Mouse (Mus musculus) neural tube, embryonic 14.5 days (tissue): ENCODE results near the gene Daam2. TPM values are rescaled to one million over a fixed set of nuclear protein-coding genes. Genes with fewer than 3 reads are reported as not detected.
A peak's percentile ranks its signal among the peaks of the same experiment; 100 is the strongest.

Experiments used
- ATAC-seq: fragments of 200-750 bp; cut with Nextera tagmentation; 2 replicates; pipeline ENCODE4 v1.8.0; 2017; ENCODE audit warnings: low read depth, mild to moderate bottlenecking, moderate TSS enrichment, moderate library complexity
- H3K27ac ChIP-seq: fragments of 300-500 bp; sonication (generic); 2 replicates; pipeline ENCODE4 v1.5.1; 2014; ENCODE audit warnings: low read depth, mild to moderate bottlenecking, control low read depth, low read length, moderate library complexity, mixed read lengths
- H3K27me3 ChIP-seq: fragments of 300-500 bp; sonication (generic); 2 replicates; pipeline ENCODE4 v1.6.1; 2014; ENCODE audit warnings: low read length; ENCODE audit not compliant: control insufficient read depth, insufficient read depth
- H3K36me3 ChIP-seq: fragments of 300-500 bp; sonication (generic); 2 replicates; pipeline ENCODE4 v1.6.1; 2014; ENCODE audit warnings: low read length, mixed read lengths; ENCODE audit not compliant: control insufficient read depth, insufficient read depth
- H3K4me1 ChIP-seq: fragments of 300-500 bp; sonication (generic); 2 replicates; pipeline ENCODE4 v1.6.1; 2014; ENCODE audit warnings: low read length; ENCODE audit not compliant: control insufficient read depth, insufficient read depth
- H3K4me2 ChIP-seq: fragments of 300-500 bp; sonication (generic); 2 replicates; pipeline ENCODE4 v1.6.1; 2014; ENCODE audit warnings: mild to moderate bottlenecking, low read depth, low read length, control low read depth
- H3K4me3 ChIP-seq: fragments of 300-500 bp; sonication (generic); 2 replicates; pipeline ENCODE4 v1.5.1; 2014; ENCODE audit warnings: low read depth, low read length, control low read depth, mixed read lengths
- H3K9ac ChIP-seq: fragments of 300-500 bp; sonication (generic); replicated peaks from 2 replicates; pipeline ENCODE4 v1.6.1; 2014; ENCODE audit warnings: low read depth, mild to moderate bottlenecking, control low read depth, low read length, mixed read lengths
- H3K9me3 ChIP-seq: fragments of 300-500 bp; sonication (generic); 2 replicates; pipeline ENCODE4 v1.6.1; 2016; ENCODE audit warnings: low read length; ENCODE audit not compliant: control insufficient read depth
- WGBS: fragments of 180-500 bp; shearing (Covaris S2); extraction: QIAGEN DNeasy Blood & Tissue Kit; methylation state at CpG from one replicate; pipeline ENCODE4 v1.1.7; 2014; 5-methylcytosine and 5-hydroxymethylcytosine counted together
- polyA plus RNA-seq: library from polyadenylated mRNA; unstranded; fragments of >200 nt; fragmentation: Nextera tagmentation; extraction: Ambion mirVana; gene quantifications from 2 replicates; pipeline ENCODE4 v1.2.1, GENCODE M21; 2014

Gene Daam2
- 6.0 and 6.9 TPM in 2 replicates for polyA plus RNA-seq

DNA sequence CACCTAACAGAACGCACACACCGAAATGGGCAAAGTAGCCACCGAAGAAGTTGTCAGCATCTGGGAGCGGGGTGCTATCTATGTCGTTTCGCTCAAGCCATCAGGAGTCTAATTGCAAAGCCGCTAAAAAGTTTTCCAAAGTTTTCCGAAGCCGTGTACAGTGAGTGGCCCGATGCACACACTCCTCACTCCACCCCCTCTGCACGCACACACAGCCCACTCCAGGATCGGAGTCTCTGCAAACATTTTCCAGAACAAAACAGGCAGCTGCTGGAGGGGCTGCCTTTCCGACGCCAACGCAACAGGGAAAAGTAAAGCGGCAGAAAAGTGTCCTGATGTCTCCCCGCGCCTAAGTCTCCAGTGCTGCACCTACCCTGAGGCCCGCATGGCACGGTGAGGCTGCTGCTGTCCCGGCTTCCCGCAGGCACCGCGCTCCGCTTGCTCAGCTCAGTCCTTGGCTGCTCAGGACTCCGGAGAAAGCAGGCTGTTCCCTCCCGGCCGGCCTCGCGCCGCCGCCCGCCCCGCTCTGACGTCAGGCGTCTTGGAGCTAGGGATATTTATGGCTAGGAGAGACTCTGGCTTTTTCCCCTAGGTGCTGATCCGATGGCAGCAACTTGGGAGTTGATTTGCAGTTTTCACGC is at the start of gene Daam2:
Gene Daam2 (minus strand): TSS at position 514 of the 641 bp plus-strand sequence.
- Histone ChIP-seq H3K4me3 (peak within 1 kb of the TSS; percentile 37), H3K4me1 (peaks cover 4% of the 10 kb centered on the region; the same call in 1 of the 2 replicates), H3K27me3 (no peaks in the 10 kb centered on the region), H3K27ac (no peak within 1 kb of the TSS; the same call in 1 of the 2 replicates), H3K4me2 (peak within 1 kb of the TSS; percentile 68), H3K9ac (peak within 1 kb of the TSS; percentile 35; the same call in 1 of the 2 replicates), H3K36me3 (no peaks in the 10 kb centered on the region), H3K9me3 (no peaks in the 10 kb centered on the region)
- WGBS, result 4% methylated on average over 38 of the region's 38 CpGs
- ATAC-seq, result peak; percentile 94

DNA sequence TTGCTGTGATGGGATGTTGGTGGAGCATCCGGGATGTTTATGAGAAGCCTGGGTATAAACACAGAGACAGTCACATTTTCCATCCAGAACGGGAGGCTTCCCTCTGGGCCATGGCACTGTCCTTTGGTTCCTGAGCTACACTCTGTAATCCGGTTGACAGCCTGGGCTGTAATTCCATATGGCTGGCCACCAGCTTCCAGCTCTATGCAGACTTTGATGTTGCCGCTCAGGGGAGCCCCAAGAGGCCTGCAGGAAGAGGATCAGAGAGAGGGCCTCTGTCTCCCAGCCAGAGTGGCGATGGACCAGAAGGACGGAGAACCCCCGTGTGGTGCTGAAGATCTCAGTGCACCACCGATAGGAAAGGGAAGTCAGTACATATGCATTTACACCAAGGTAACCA is 46.2 kb upstream of the Daam2 start:
- H3K9ac ChIP-seq, result no peak overlapping the region
- no peak for ATAC-seq
- no peaks in the 10 kb centered on the region for H3K9me3 ChIP-seq
- H3K4me2 ChIP-seq, result no peak overlapping the region
- 0 out of 2 replicates have a peak, but pooled peaks cover 5% of the 10 kb centered on the region for H3K4me1 ChIP-seq
- H3K4me3 ChIP-seq, result no peak overlapping the region
- no peaks in the 10 kb centered on the region for H3K27me3 ChIP-seq
- H3K27ac ChIP-seq, result no peak overlapping the region
- 64% methylated on average over 8 of the region's 8 CpGs for WGBS
- no peaks in the 10 kb centered on the region for H3K36me3 ChIP-seq

DNA sequence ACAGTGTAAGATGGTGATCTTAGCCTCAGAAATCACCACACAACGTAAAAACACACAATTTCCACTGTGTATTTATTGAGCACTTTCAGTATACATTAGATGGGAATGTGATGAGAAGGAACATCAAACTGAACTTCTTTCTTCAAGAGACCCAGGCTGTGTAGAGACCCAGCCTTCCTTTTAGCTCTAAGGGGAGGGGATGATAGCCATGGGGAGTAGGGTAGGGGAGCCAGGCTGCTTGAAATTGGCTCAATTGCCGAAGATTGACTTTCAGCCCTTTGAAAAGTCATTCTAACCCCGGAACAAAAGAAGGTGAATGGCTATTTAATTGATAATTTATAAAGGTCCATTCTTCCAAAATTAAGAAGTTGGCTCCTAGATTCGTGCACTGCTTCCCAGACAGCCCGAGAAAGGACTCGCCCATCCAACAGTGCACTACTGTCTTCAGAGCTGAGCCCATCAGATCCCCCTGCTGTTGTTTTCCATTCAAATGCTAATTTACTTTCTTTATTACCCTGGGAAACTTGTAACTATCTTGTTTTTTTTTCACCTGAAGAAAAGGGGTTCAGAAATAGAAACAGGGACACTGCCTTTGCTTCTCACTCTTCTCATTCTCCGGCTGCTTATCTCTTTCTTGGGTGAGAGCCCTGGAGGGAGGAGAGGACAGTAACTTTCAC is 43.3 kb upstream of the Daam2 start:
- no peak overlapping the region for H3K4me3 ChIP-seq
- no peak overlapping the region for H3K9ac ChIP-seq
- no peaks in the 10 kb centered on the region for H3K4me1 ChIP-seq
- H3K4me2 ChIP-seq, result no peak overlapping the region
- no peak overlapping the region for H3K27ac ChIP-seq
- 16% methylated on average over 7 of the region's 7 CpGs for WGBS
- no peaks in the 10 kb centered on the region for H3K9me3 ChIP-seq
- H3K27me3 ChIP-seq, result no peaks in the 10 kb centered on the region
- peak; percentile 77; the same call in 1 of the 2 replicates for ATAC-seq
- no peaks in the 10 kb centered on the region for H3K36me3 ChIP-seq

GRCm38 (mm10) chr17:49605397-49605796 is 41.3 kb upstream of the Daam2 start:
- no peak overlapping the region for H3K4me3 ChIP-seq
- no peaks in the 10 kb centered on the region for H3K36me3 ChIP-seq
- H3K4me1 ChIP-seq, result no peaks in the 10 kb centered on the region
- H3K9ac ChIP-seq, result no peak overlapping the region
- H3K27me3 ChIP-seq, result no peaks in the 10 kb centered on the region
- ATAC-seq, result no peak
- 86% methylated on average over 4 of the region's 4 CpGs for WGBS
- no peak overlapping the region for H3K4me2 ChIP-seq
- H3K9me3 ChIP-seq, result no peaks in the 10 kb centered on the region
- no peak overlapping the region for H3K27ac ChIP-seq

- peak; percentile 38; the same call in 1 of the 2 replicates for ATAC-seq
These were observed 25.9 kb upstream of the Daam2 start for GRCm38 (mm10) chr17:49590051-49590450.

GRCm38 (mm10) chr17:49582471-49582870 is 18.3 kb upstream of the Daam2 start:
- Histone ChIP-seq H3K4me2 (no peak overlapping the region), H3K4me1 (no peaks in the 10 kb centered on the region), H3K36me3 (no peaks in the 10 kb centered on the region), H3K27ac (no peak overlapping the region), H3K4me3 (no peak overlapping the region), H3K9ac (no peak overlapping the region), H3K9me3 (no peaks in the 10 kb centered on the region), H3K27me3 (no peaks in the 10 kb centered on the region)
- 31% methylated on average over 11 of the region's 11 CpGs for WGBS
- ATAC-seq, result no peak

More at GRCm38 (mm10) chr17:49590051-49590450, 25.9 kb upstream of the Daam2 start:
- no peak overlapping the region for H3K9ac ChIP-seq
- no peaks in the 10 kb centered on the region for H3K36me3 ChIP-seq
- no peak overlapping the region for H3K4me3 ChIP-seq
- WGBS, result 17% methylated on average over 8 of the region's 8 CpGs
- no peaks in the 10 kb centered on the region for H3K4me1 ChIP-seq
- no peak overlapping the region for H3K27ac ChIP-seq
- no peaks in the 10 kb centered on the region for H3K9me3 ChIP-seq
- H3K27me3 ChIP-seq, result no peaks in the 10 kb centered on the region
- H3K4me2 ChIP-seq, result no peak overlapping the region

DNA sequence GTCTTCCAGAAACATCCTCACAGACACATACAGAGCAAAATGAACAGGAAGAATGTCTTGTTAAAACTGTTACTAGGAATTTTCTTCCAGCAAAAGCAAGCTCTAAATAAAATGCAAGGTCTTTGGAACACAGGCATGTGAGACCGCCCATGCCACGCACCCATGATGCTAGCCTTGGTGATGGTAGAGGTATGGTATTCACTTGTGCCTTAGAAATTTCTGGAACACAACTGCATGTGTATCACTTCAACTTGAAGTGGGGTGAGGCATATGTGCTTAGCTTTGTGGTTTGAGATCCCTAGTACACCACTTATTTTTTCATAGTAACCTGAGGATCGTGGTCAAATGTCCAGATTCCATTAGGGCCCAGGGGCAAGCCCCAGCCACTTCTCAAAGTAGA is 13.2 kb upstream of the Daam2 start:
- H3K27ac ChIP-seq, result no peak overlapping the region
- no peaks in the 10 kb centered on the region for H3K27me3 ChIP-seq
- H3K9me3 ChIP-seq, result no peaks in the 10 kb centered on the region
- ATAC-seq, result no peak
- H3K4me1 ChIP-seq, result no peaks in the 10 kb centered on the region
- no peak overlapping the region for H3K4me2 ChIP-seq
- H3K4me3 ChIP-seq, result no peak overlapping the region
- H3K36me3 ChIP-seq, result no peaks in the 10 kb centered on the region
- 97% methylated on average over 3 of the region's 3 CpGs for WGBS
- H3K9ac ChIP-seq, result no peak overlapping the region

DNA sequence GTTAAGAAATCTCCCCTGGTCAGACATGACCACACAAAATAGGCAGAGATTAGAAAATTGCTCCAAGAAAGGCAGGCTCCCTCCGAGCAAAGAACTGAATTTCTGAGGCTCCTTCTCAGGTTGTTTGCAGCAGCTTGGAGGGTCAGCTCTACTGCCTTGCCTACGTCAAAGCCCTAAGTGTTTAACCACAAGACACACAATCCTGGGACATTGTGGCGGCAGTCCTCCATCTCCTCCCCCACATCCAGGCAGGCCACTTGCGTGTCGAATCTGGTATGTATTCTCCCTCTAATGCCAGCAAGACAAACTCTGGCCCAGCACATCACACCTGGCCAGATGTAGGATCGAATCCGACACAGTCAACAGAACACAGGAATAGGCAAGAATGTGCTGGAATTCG is 4.6 kb upstream of the Daam2 start:
- 86% methylated on average over 8 of the region's 8 CpGs for WGBS
- Histone ChIP-seq H3K36me3 (no peaks in the 10 kb centered on the region), H3K4me3 (no peak overlapping the region)

DNA sequence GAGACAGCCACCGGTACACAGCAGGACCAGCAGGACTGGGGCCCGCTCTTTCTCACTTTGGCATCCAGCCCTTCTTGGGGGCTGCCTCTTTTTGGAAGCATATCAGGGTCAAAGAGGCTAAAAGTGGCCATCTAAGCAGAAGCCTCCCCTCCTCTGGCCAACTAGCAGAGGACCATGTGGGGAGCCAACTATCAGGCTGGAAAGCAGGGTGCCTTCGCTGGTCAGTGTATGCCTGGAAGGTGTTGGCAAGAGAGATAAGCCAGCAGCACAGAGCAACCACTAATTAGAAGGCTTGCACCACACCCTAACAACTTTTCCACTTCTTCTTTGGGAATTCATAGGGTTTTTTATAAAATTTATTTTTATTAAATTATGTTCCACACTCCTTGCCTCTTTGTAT is 346 bp upstream of the Daam2 start:
- 20% methylated on average over 3 of the region's 3 CpGs for WGBS
- H3K36me3 ChIP-seq, result no peaks in the 10 kb centered on the region
- ATAC-seq, result 0 out of 2 replicates have a peak, but pooled peaks have one; percentile 29

More for the DNA sequence above, 4.6 kb upstream of the Daam2 start:
- no peak for ATAC-seq
- Histone ChIP-seq H3K9me3 (no peaks in the 10 kb centered on the region), H3K4me2 (no peak overlapping the region), H3K9ac (no peak overlapping the region), H3K4me1 (peaks cover 2% of the 10 kb centered on the region; the same call in 1 of the 2 replicates), H3K27ac (no peak overlapping the region), H3K27me3 (no peaks in the 10 kb centered on the region)

More for the DNA sequence above, 346 bp upstream of the Daam2 start:
- Histone ChIP-seq H3K4me1 (peaks cover 4% of the 10 kb centered on the region; the same call in 1 of the 2 replicates), H3K4me2 (peak overlapping the region; percentile 68), H3K9ac (no peak overlapping the region), H3K9me3 (no peaks in the 10 kb centered on the region), H3K27ac (no peak overlapping the region), H3K27me3 (no peaks in the 10 kb centered on the region), H3K4me3 (peak overlapping the region; percentile 37; the same call in 1 of the 2 replicates)
